Mouse (Mus musculus) c-Kit-positive CD71-positive TER-119-positive erythroid progenitor cells, embryonic 14.5 days (primary cell): ENCODE measurements around the gene Ptov1.

Experiments used
- DNase-seq: peaks from one replicate; pipeline ENCODE4 v3.0.0-alpha.2; 2013; ENCODE audit warnings: low spot score

Ptov1 gene

DNA sequence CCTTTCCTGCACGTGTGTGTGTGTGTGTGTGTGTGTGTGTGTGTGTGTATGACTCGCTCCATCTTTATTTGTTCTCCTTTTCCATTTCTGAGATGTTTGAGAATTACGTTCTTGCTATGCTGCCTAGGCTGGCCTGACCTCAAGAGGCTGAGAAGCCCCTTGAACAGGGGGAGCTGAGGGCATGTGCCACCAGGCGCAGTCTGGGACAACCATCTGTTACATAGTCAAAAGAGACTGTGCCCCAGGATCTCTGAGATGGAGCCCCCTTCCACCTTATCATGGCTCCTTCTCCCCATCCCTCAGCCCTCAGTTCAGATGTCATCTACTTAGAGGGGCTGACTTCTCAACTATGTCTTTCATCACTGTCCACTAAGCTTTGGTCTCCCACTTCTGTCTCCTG lies 55.2 kb downstream of the Ptov1 start:
- no peak for DNase-seq

DNA sequence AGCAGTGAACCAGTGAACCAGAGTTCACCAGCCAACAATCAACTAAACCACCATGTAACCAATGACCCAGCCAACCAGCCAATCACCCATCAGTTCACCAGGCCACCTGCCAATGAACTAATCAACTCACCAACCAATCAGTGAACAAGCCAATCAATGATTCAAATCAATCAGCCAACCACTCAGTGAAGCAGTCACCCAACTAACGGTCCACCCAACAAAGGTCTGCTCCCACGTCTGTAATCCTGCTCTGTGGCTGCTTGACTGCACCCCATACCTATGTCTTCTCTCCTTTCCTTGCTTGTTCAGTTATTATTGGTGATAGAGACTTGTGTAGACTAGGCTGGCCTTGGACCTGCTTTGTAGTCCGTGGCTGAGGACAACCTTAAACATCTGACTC lies 55.6 kb downstream of the Ptov1 start:
- DNase-seq = no peak
